Mouse (Mus musculus) forebrain, postnatal 0 days (tissue): ENCODE results near the gene Macf1. TPM values are rescaled to one million over a fixed set of nuclear protein-coding genes. Genes with fewer than 3 reads are reported as not detected.
"Not testable (repeated sequence)": the region's sequence is repeated elsewhere in the genome, so short reads cannot be mapped to it uniquely, and the experiment has no call there.

ENCODE experiments used
- ATAC-seq: fragments of 200-750 bp; cut with Nextera tagmentation; 2 replicates; pipeline ENCODE4 v1.8.0; 2017; ENCODE audit warnings: mild to moderate bottlenecking, moderate library complexity
- DNase-seq: peaks from one replicate; pipeline ENCODE4 v3.0.0-alpha.2; 2015
- H3K27ac ChIP-seq: fragments of 300-500 bp; sonication (generic); 2 replicates; pipeline ENCODE4 v1.5.1; 2014; ENCODE audit warnings: low read depth, mild to moderate bottlenecking, antibody characterized with exemption, low read length, moderate library complexity, mixed read lengths
- H3K27me3 ChIP-seq: fragments of 300-500 bp; sonication (generic); 2 replicates; pipeline ENCODE4 v1.6.1; 2014; ENCODE audit warnings: mild to moderate bottlenecking, low read length, mixed read lengths; ENCODE audit not compliant: insufficient read depth
- H3K36me3 ChIP-seq: fragments of 300-500 bp; sonication (generic); 2 replicates; pipeline ENCODE4 v1.6.1; 2014; ENCODE audit warnings: mild to moderate bottlenecking, moderate library complexity; ENCODE audit not compliant: insufficient read depth
- H3K4me1 ChIP-seq: fragments of 300-500 bp; sonication (generic); 2 replicates; pipeline ENCODE4 v1.6.1; 2014; ENCODE audit warnings: antibody characterized with exemption; ENCODE audit not compliant: insufficient read depth
- H3K4me2 ChIP-seq: fragments of 300-500 bp; sonication (generic); 2 replicates; pipeline ENCODE4 v1.6.1; 2014; ENCODE audit warnings: low read depth, mild to moderate bottlenecking, moderate library complexity
- H3K4me3 ChIP-seq: fragments of 300-500 bp; sonication (generic); 2 replicates; pipeline ENCODE4 v1.5.1; 2014; ENCODE audit warnings: low read depth, low read length, mixed read lengths
- H3K9ac ChIP-seq: fragments of 300-500 bp; sonication (generic); 2 replicates; pipeline ENCODE4 v1.6.1; 2014; ENCODE audit warnings: mild to moderate bottlenecking
- H3K9me3 ChIP-seq: fragments of 300-500 bp; sonication (generic); 2 replicates; pipeline ENCODE4 v1.6.1; 2016; ENCODE audit warnings: low read length
- CTCF ChIP-seq: sonication (generic); IDR thresholded peaks from 2 replicates; pipeline ENCODE4 v1.5.1; 2016; ENCODE audit warnings: antibody characterized with exemption, control low read depth, low read depth
- WGBS: fragments of 180-500 bp; shearing (Covaris S2); extraction: QIAGEN DNeasy Blood & Tissue Kit; methylation state at CpG from one replicate; pipeline ENCODE4 v1.1.7; 2014; 5-methylcytosine and 5-hydroxymethylcytosine counted together
- polyA plus RNA-seq: library from polyadenylated mRNA; unstranded; fragments of >200 nt; fragmentation: Nextera tagmentation; extraction: Ambion mirVana; gene quantifications from 2 replicates; pipeline ENCODE4 v1.2.1, GENCODE M21; 2015
- total RNA-seq: library from RNA; depleted of rRNA; stranded (reverse); fragments of >200 nt; gene quantifications from 2 replicates; pipeline ENCODE4 v1.2.3, GENCODE M21; 2014

Gene Macf1
- total and polyA plus RNA-seq, 2 experiments from 2014 or later, result 58.2 to 345 TPM

DNA sequence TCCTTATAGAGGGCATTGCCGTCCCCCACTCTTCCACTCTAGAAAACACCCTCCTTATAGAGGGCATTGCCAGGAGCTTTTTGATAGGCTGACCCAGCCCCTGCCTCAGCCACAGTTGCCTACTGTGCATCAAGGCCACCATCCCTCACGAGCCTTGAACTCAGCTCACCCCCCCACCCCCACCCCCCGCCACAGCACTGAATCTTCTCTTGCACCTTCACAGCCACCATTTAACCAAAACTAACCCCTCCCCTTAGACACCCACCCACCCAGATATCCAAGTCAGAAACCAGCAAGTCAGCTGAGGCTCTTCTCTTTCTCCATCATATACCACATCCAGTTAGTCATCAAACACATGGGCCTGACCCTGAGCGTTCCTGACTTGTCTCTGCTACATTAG lies 29.6 kb downstream of the Macf1 start:
- H3K27ac ChIP-seq, result no peak overlapping the region
- H3K4me2 ChIP-seq, result no peak overlapping the region
- TF ChIP-seq CTCF, result no peak
- WGBS, result 94% methylated on average over 4 of the region's 4 CpGs
- no peaks in the 10 kb centered on the region for H3K4me1 ChIP-seq
- no peak for ATAC-seq
- H3K27me3 ChIP-seq, result no peaks in the 10 kb centered on the region
- H3K9me3 ChIP-seq, result no peaks in the 10 kb centered on the region
- H3K4me3 ChIP-seq, result no peak overlapping the region
- H3K9ac ChIP-seq, result no peak overlapping the region
- DNase-seq, result no peak
- H3K36me3 ChIP-seq, result peaks cover 3% of the 10 kb centered on the region

GRCm38 (mm10) chr4:123653446-123653845 lies 30.7 kb downstream of the Macf1 start:
- H3K9me3 ChIP-seq, H3K4me2 ChIP-seq, ATAC-seq, H3K4me1 ChIP-seq, H3K9ac ChIP-seq, H3K4me3 ChIP-seq, H3K27ac ChIP-seq, DNase-seq, H3K36me3 ChIP-seq, H3K27me3 ChIP-seq: not testable (repeated sequence)
- 90% methylated on average over 5 of the region's 5 CpGs for whole genome bisulfite sequencing

DNA sequence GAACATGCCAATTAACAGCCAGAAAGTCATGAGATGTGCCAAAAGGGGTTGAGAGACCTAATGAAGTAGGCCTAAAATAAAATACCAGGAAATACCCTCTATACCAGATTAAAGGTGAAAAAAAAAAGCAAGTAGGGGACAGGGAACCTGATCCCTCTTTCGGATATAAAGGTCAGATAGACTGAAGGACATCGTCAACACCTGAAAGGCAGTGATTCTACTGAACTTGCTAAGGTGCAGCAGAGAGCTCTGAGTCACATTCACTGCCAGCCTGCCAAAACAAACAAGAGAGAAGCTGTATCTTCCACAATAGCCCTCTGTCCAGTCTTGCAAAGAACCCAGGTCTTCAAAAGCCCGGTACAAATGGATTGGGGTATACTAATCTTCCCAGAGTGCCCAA lies 32.0 kb downstream of the Macf1 start:
- TF ChIP-seq CTCF, result no peak
- Histone ChIP-seq H3K27ac (no peak overlapping the region), H3K36me3 (peaks cover 3% of the 10 kb centered on the region), H3K9me3 (no peaks in the 10 kb centered on the region), H3K4me1 (no peaks in the 10 kb centered on the region), H3K27me3 (no peaks in the 10 kb centered on the region), H3K4me2 (no peak overlapping the region), H3K4me3 (no peak overlapping the region), H3K9ac (no peak overlapping the region)
- DNase-seq (no peak), ATAC-seq (no peak)
- WGBS, result 78% methylated on average over 3 of the region's 3 CpGs

GRCm38 (mm10) chr4:123649131-123649530 lies 35.0 kb downstream of the Macf1 start:
- Histone ChIP-seq H3K9me3 (no peaks in the 10 kb centered on the region), H3K36me3 (no peaks in the 10 kb centered on the region; the same call in 1 of the 2 replicates), H3K9ac (no peak overlapping the region), H3K4me2 (no peak overlapping the region), H3K4me3 (no peak overlapping the region), H3K4me1 (no peaks in the 10 kb centered on the region), H3K27me3 (no peaks in the 10 kb centered on the region), H3K27ac (no peak overlapping the region)
- DNase-seq (no peak), ATAC-seq (no peak)
- TF ChIP-seq CTCF, result no peak
- 83% methylated on average over 6 of the region's 6 CpGs for WGBS

GRCm38 (mm10) chr4:123647668-123648067 lies 36.5 kb downstream of the Macf1 start:
- no peak overlapping the region for H3K27ac ChIP-seq
- H3K9ac ChIP-seq, result no peak overlapping the region
- no peak overlapping the region for H3K4me3 ChIP-seq
- TF ChIP-seq CTCF, result no peak
- H3K4me1 ChIP-seq, result no peaks in the 10 kb centered on the region
- no peaks in the 10 kb centered on the region for H3K9me3 ChIP-seq
- 86% methylated on average over 4 of the region's 4 CpGs for WGBS
- no peak overlapping the region for H3K4me2 ChIP-seq
- no peak for DNase-seq
- ATAC-seq, result no peak
- no peaks in the 10 kb centered on the region for H3K27me3 ChIP-seq
- no peaks in the 10 kb centered on the region; the same call in 1 of the 2 replicates for H3K36me3 ChIP-seq

- no peaks in the 10 kb centered on the region; the same call in 1 of the 2 replicates for H3K36me3 ChIP-seq
- no peaks in the 10 kb centered on the region for H3K9me3 ChIP-seq
- no peak for DNase-seq
- no peak for ATAC-seq
- no peak overlapping the region for H3K9ac ChIP-seq
- no peak overlapping the region for H3K4me3 ChIP-seq
- H3K27me3 ChIP-seq, result no peaks in the 10 kb centered on the region
- TF ChIP-seq CTCF, result no peak
- no peak overlapping the region for H3K27ac ChIP-seq
- WGBS, result 95% methylated on average over 2 of the region's 2 CpGs
- H3K4me2 ChIP-seq, result no peak overlapping the region
- no peaks in the 10 kb centered on the region for H3K4me1 ChIP-seq
These were observed 37.1 kb downstream of the Macf1 start for GRCm38 (mm10) chr4:123647109-123647508.

GRCm38 (mm10) chr4:123645246-123645845 lies 38.8 kb downstream of the Macf1 start:
- Histone ChIP-seq H3K4me2 (no peak overlapping the region), H3K9ac (no peak overlapping the region), H3K27me3 (no peaks in the 10 kb centered on the region), H3K27ac (no peak overlapping the region), H3K36me3 (no peaks in the 10 kb centered on the region), H3K4me3 (no peak overlapping the region), H3K4me1 (no peaks in the 10 kb centered on the region), H3K9me3 (no peaks in the 10 kb centered on the region)
- no peak for TF ChIP-seq CTCF
- 91% methylated on average over 3 of the region's 3 CpGs for WGBS
- ATAC-seq, result no peak
- no peak for DNase-seq
